Mouse (Mus musculus) erythroblast, embryonic 14.5 days (primary cell): ENCODE data around the gene Aadacl3.

Experiments used
- GATA1 ChIP-seq: IDR thresholded peaks from 2 replicates; pipeline ENCODE4 v1.6.1; 2012; ENCODE audit warnings: low read length, inconsistent platforms, mixed read lengths
- TAL1 ChIP-seq: IDR thresholded peaks from 3 replicates; pipeline ENCODE4 v1.6.1; 2012; ENCODE audit warnings: low read length, inconsistent platforms, mixed read lengths

GRCm38 (mm10) chr4:144428868-144429267 lies 34.7 kb downstream of the Aadacl3 start:
- no peak for TF ChIP-seq GATA1
- no peak for TF ChIP-seq TAL1
